Mouse (Mus musculus): ENCODE data around the gene Pxn. TPM values are rescaled to one million over a fixed set of nuclear protein-coding genes. Genes with fewer than 3 reads are reported as not detected.

The Pxn gene
- total RNA-seq, 2 experiments from 2014 or later: 31.8 to 36.1 TPM

Other genes starting within 250 kb of the Pxn start
- 47.4 and 71.5 TPM in 2 replicates for gene Rnf10, start 233.8 kb upstream of the Pxn start, total RNA-seq (2014; fragmentation: Nextera tagmentation)
- 35.9 and 36.9 TPM in 2 replicates for gene Rnf10, start 233.8 kb upstream of the Pxn start, total RNA-seq (2017)
- gene Coq5, start 227.0 kb upstream of the Pxn start, total RNA-seq (2014; fragmentation: Nextera tagmentation): 23.0 and 35.5 TPM in 2 replicates
- gene Coq5, start 227.0 kb upstream of the Pxn start, total RNA-seq (2017): 71.1 and 78.6 TPM in 2 replicates
- gene Dynll1, start 205.7 kb upstream of the Pxn start, total RNA-seq (2014; fragmentation: Nextera tagmentation): 550 and 746 TPM in 2 replicates
- 379 and 555 TPM in 2 replicates for gene Dynll1, start 205.7 kb upstream of the Pxn start, total RNA-seq (2017)
- gene Srsf9, start 179.5 kb upstream of the Pxn start, total RNA-seq (2014; fragmentation: Nextera tagmentation): 74.7 and 96.0 TPM in 2 replicates
- gene Srsf9, start 179.5 kb upstream of the Pxn start, total RNA-seq (2017): 61.6 and 108 TPM in 2 replicates
- gene Gatc, start 165.5 kb upstream of the Pxn start, total RNA-seq (2014; fragmentation: Nextera tagmentation): 31.0 and 41.1 TPM in 2 replicates
- gene Gatc, start 165.5 kb upstream of the Pxn start, total RNA-seq (2017): 13.6 and 18.6 TPM in 2 replicates
- gene Triap1, start 165.5 kb upstream of the Pxn start, total RNA-seq (2014; fragmentation: Nextera tagmentation): 36.8 and 45.8 TPM in 2 replicates
- 16.8 and 19.8 TPM in 2 replicates for gene Triap1, start 165.5 kb upstream of the Pxn start, total RNA-seq (2017)
- gene Cox6a1, start 157.7 kb upstream of the Pxn start, total RNA-seq (2014; fragmentation: Nextera tagmentation): 744 and 848 TPM in 2 replicates
- 84.8 and 115 TPM in 2 replicates for gene Cox6a1, start 157.7 kb upstream of the Pxn start, total RNA-seq (2017)
- gene Msi1, start 77.1 kb upstream of the Pxn start, total RNA-seq (2014; fragmentation: Nextera tagmentation): not detected in 2 replicates
- not detected in 2 replicates for gene Msi1, start 77.1 kb upstream of the Pxn start, total RNA-seq (2017)
- gene Pla2g1b, start 40.4 kb upstream of the Pxn start, total RNA-seq (2014; fragmentation: Nextera tagmentation): not detected in 2 replicates
- not detected in 2 replicates for gene Pla2g1b, start 40.4 kb upstream of the Pxn start, total RNA-seq (2017)
- 10.7 and 20.4 TPM in 2 replicates for gene Sirt4, start 22.0 kb upstream of the Pxn start, total RNA-seq (2014; fragmentation: Nextera tagmentation)
- gene Sirt4, start 22.0 kb upstream of the Pxn start, total RNA-seq (2017): 3.4 and 7.2 TPM in 2 replicates
- gene Rplp0, start 52.8 kb downstream of the Pxn start, total RNA-seq (2014; fragmentation: Nextera tagmentation): 2,668 and 3,132 TPM in 2 replicates
- gene Rplp0, start 52.8 kb downstream of the Pxn start, total RNA-seq (2017): 1,591 and 2,082 TPM in 2 replicates
- 66.1 and 67.0 TPM in 2 replicates for gene Gcn1l1, start 58.6 kb downstream of the Pxn start, total RNA-seq (2014; fragmentation: Nextera tagmentation)
- gene Gcn1l1, start 58.6 kb downstream of the Pxn start, total RNA-seq (2017): 31.2 and 54.2 TPM in 2 replicates
- 51.4 and 53.5 TPM in 2 replicates for gene Rab35, start 125.2 kb downstream of the Pxn start, total RNA-seq (2014; fragmentation: Nextera tagmentation)
- gene Rab35, start 125.2 kb downstream of the Pxn start, total RNA-seq (2017): 34.2 and 36.4 TPM in 2 replicates
- gene Bicdl1, start 224.9 kb downstream of the Pxn start, total RNA-seq (2014; fragmentation: Nextera tagmentation): 1.4 and 1.5 TPM in 2 replicates
- 1.3 TPM in 1 of 2 replicates, not detected in the other for gene Bicdl1, start 224.9 kb downstream of the Pxn start, total RNA-seq (2017)